Mouse (Mus musculus): Measurements from ENCODE around the gene 4930469K13Rik.

The 4930469K13Rik gene

DNA sequence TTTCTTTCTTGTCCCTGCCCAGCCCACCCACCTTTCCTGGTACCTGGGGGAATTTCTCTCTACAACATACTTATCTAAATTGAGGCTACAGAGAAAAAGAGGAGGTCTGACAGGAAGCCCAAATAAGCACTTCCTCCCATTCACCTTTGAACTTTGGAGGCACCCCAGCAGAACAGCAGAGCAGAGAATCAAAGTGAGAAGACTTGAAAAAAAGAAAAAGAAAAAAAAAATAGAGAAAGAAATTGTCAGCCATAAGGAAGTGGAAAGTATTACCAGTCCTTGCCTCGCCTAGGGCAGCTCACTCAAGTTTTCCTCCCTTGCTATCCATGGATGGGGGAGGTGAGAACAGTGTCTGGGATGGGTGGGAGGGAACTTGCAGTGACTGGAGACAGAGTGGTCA lies 55.5 kb downstream of the 4930469K13Rik start:
- DNase-seq (ENCODE audit: low read depth, low spot score) = no peak

DNA sequence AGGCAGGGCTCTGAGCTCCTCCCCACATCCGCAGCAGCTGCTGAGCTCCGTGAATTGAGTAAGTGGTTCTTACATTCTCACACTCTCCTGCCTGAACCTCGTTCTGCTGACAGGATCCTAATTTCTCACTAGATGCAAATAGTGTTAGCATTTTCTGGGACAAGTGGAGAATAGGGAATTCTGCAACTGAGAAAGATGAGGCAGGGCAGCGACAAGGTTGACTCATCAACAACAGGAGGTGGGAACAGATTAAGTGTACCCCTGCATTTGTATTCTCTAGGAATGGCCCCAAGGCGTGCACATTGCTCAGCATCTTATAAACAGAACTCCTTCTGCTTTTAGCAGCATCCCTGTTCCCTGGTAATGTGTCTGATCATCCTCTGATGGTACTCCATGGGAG lies 58.3 kb downstream of the 4930469K13Rik start:
- DNase-seq (ENCODE audit: low read depth, low spot score) = no peak

DNA sequence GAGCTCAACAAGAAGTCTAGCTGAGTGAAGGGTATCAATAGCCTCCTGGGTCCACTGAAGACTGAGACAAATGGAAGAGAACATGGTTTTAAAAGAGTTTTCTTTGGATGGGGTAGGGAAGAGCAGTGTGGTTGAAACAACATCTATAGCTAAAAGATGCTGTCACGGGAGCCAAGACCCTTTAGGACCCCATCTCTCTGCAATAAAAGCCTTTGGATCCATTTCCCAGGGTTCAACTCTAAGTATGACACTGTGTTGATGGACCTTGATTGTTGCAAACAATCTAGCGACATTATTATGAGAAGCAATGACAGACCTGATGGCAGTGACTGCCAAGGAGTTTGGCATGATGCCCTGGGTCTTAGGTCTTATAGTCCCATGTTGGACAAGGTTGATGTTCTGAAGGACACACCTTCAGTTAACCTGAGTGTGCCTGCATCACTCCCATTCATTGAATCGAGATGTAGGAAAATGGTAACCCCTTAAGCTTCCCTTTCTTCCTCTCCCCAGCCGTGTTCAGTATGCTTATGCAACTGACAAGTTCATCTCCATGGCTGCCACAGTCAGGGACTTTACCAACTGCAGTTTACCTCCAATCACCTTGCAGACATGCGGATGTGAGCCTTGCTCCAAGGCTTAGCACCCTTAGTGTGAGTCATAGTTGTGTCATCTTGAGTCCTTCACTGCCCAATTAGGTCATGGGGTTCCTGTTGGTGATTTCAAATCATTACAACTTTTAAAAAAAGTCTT lies 62.3 kb downstream of the 4930469K13Rik start:
- DNase-seq (ENCODE audit: low read depth, low spot score) = no peak

DNA sequence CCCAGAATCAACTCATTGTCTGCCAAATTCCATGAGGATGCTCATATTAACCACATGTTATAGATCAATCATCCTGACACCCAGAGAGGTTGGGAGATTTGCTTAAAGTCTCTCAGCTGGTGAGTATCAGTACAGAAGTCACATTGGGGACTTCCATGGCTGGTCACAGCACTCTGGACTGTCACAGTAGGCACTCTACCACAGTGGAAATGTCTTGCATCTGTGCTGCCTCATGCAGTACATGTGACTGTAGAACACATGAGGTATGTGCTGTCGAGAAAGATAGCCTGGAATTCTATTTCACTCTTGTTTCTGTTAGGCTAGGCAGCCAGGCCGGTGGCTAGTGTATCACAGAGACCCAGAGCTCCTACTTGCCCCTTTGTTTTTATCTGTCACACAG lies 63.6 kb downstream of the 4930469K13Rik start:
- no peak for DNase-seq (ENCODE audit: low read depth, low spot score)

DNA sequence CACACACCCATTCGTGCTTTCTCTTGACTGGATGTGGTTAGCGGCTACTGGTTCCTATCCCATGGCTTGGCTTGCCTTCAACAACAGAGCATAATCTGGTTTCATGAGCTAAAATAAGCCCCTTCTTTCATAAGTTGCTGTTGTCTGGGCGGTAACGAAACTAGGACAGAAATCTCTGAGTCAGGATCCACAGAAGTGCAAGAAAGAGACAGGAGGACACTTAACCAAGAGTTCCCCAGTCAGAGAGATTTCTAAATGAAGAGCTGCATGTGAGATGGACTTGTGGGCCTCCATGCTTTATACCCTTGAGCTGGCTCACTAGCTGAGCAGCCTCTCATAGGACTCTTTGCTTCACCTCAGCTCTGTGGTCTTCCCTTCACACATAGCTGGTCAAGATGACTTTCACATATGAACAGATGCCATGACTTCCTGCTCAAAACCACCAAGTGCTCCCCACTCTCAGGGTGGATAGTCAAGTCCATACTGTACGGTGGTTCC lies 64.3 kb downstream of the 4930469K13Rik start:
- no peak for DNase-seq (ENCODE audit: low read depth, low spot score)

DNA sequence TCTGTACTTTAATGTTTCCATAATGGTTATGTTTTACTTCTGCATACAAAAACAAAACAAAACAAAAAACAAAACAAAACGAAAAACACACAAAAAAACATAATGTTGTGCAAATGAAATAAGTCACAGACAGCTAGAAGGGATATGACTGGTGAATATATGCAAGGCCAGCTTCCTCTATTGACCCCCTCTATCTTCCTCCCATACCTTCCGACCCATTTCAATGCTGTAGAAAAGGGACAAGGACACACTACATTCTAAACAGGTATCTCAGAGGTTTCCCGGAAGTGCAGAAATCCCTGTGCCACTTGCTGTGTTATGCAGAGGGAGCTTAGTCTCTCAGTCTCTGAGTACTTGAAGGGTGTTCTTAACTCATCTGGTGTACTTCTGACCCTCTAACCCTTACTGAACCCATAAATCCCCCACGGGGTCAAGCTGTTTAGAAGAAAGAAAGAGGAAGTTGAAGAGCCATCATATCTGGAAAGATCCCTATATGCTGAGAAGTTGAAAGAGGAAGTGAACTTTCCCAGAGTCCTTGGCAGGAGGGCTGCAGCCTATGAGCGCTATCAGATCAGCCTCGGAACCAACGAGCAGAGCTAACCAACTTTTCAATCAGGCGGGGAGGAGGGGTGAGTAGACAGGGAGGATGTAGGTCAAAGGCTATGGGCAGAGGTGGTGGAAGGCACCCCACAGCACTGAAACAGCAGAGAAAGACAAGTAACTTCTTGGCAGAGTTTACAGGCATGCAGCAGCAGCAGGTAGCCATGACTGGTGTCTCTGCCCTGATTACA lies 67.1 kb downstream of the 4930469K13Rik start:
- DNase-seq (ENCODE audit: low read depth, low spot score) = peak; percentile 5

DNA sequence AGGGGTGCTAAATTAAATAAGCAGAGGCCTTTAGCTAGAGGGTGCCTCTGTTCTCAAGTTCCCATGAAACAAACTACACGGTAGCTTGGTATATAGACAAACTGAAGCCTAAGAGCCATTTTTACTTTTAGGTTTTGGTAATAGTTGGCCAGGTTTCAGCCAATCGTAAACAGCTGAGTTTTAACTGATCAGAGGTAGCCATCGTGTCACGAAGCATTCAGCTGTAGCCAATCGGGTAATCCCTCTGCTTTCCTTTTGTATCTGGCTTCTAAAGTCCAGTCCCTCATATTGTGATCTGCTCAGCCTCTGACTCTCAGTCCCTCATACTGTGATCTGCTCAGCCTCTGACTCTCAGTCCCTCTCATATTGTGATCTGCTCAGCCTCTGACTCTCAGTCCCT lies 68.7 kb downstream of the 4930469K13Rik start:
- DNase-seq (ENCODE audit: low read depth, low spot score) = no peak

DNA sequence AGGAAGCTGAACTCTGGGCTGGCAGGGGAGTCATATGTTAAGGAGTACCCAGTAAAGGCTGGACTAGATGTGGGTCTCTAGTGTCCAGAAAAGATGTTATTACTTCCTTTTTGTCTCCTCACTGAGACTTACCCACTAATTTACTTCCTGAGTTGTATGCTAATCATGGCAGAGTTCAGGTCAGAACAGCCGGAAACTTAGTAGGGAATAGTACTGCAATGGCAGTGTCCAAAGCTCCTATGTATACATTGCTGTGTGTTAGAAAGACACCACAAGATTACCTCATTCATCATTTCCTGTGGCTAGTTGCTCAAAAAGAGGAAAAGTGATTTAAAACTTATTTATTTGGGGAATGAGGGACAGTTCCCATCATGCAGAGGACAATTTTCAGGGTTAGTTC lies 73.3 kb downstream of the 4930469K13Rik start:
- no peak for DNase-seq (ENCODE audit: low read depth, low spot score)

DNA sequence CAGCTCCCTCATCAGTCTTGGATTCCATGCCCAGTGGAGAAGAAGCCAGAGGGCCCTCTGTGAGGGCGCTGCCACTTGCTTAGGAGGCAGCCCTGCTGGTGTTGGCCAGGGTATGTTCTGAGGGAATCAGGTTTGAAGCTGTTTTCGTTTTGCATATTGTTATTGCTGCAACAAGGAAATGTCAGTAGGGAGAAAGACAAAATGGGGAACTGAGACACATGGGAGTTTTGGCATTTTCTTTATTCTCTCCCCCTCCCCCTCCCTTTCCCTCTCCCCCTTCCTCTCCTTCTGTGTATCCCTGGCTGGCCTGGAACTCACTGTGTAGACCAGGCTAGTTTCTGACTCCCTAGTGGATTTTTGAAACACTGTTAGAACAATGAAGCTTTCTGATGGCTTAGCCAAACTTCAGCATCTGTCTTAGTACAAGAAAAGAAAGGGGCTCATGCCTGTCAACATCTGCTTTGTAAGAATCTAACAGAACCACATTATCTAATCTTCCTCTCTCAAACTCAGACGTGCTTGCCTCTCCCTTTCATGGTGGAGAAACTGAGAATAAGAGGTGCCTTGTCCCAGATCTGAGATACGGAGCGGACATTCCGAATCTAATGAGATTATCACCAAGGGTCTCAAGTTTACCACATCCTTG lies 86.2 kb downstream of the 4930469K13Rik start:
- no peak for DNase-seq (ENCODE audit: low read depth, low spot score)

DNA sequence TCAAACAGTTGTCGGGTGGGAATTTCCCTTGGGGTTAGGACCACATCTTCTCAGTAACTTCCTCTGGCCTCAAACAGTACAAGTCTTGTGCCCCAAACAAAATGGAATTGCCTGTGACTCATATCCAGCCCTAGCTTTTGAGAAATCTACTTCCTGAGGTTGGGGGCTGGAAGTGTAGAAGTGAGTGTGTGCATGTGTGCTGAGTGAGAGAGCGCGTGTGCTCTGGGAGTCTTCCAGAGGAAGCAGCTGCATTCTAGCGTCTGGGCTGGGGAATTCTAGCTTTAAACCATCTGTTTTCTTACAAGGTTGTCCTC lies 87.5 kb downstream of the 4930469K13Rik start:
- DNase-seq (ENCODE audit: low read depth, low spot score) = no peak

DNA sequence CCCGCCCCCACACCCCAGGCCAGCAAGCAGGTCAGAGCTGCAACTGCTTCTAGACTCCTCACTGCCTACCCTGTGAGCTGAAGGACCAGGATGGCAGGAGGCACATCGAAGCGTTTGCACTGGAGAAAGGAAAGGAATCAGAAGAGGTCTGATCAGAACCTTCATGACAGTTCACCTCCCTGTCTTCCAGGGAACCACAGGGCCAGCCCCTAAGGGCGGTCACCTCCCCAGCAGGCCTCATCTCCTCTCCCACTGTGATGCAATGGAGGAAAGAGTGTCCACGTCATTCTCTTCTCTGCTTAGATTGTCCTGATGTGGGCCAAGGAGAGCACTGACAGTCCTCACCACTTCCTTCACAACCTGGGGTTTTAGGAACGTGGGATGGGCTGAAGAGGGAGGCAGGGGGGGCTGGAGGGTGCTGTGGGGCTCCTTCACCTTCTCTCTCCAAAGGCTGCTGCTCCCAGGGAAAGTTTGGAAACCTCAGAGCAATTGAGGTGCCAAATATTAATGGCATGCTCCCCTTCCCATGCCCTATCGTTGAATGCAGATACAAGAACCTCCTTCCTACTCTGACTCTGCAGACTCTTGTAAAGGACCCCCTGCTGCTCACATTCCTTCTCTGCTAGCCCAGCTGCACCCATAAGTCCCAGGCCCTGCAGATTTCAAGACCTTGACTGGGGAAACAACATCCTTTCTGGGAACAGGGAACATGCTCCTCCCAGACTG lies 88.1 kb downstream of the 4930469K13Rik start:
- peak; percentile 53 for DNase-seq (ENCODE audit: low read depth, low spot score)

DNA sequence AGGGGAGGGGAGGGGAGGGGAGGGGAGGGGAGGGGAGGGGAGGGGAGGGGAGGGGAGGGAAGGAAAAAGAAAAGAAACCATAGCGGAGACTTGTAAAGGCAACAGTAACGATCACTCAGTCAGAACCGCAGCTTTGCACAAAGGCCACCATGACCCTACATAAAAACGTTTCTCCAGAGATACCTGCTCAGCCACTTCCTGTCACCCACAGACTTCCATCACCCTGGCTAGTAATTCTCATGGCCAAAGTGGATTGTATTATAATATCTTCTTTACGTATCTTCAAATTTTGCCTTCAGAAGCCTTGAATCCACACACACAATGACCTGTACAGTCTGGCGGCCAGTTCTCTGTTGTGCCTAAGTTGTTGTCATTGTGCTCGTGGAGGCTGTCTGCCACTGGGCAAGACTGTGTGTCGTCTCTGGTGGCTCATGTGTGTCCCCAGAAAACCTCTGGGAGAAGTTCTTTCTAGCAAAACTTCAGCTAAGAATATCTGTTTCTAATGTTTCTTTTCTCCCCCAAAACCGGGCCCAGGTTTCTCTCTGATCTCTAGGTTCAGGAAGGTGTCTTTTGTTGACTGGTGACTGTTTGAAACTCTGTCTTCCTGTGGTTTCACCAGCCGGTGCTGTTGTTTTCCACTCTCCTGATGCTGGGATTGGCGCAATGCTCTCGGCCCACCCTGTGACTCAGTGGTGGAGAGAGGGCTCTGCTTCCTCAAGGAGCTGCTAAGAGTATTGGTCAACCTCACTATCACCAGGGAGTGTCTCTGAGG lies 88.9 kb downstream of the 4930469K13Rik start:
- no peak for DNase-seq (ENCODE audit: low read depth, low spot score)

DNA sequence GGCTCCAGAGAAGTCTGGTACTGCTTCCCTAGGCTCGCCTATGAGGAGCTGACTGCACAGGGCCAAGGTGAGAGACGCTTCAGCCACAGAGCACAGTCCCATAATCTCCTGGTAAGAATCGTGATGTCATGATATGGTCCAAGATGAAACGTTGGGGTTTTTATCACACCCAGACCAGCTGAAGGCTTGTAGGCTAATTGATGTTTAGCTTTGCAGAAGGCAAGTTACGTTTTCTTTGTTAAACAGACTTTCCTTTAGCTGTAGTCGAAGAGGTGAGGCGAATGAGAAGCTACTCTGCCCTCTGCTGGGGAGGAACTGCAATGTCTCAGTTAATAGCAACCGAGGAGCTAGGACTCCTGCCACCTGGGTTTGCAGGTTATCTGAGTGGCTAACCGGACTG lies 89.7 kb downstream of the 4930469K13Rik start:
- DNase-seq (ENCODE audit: low read depth, low spot score) = peak; percentile 72

DNA sequence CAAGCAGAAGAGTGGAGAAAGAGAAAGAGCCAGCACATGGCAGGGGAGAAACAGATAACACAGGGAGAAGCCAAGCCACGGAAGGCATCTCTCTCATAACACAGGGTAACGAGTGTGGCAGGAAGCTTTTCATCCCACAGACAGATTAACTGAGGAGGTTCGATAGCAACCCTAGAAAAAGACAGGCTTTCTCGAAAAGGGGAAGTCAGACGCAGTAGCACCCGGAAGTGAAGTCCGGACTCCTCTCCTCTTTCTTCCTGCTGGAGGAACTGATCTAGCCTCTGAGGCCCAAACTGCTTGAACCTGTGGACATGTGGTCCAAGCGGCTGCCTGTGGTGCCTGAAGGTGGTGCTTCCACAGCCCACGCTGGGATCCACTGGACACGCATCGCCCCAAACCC lies 90.1 kb downstream of the 4930469K13Rik start:
- DNase-seq (ENCODE audit: low read depth, low spot score) = no peak

DNA sequence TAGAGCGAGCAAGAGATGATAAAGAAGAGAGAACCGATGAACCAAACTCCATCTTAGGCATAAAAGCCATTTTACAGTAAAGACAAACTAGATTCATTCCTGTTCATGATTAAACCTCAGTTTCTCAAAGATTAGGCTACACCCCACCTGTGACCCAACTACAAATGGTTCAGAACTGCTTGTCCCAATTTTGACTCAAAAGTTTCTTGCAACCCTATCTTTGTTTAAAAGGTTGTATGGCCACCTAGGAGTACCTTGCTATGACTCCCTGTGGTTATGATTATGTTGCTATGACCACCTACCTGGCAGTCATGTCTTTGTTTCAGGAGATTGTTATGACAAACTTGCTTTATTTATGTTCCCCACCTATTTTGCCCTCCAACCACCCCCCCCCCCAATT lies 90.7 kb downstream of the 4930469K13Rik start:
- no peak for DNase-seq (ENCODE audit: low read depth, low spot score)

DNA sequence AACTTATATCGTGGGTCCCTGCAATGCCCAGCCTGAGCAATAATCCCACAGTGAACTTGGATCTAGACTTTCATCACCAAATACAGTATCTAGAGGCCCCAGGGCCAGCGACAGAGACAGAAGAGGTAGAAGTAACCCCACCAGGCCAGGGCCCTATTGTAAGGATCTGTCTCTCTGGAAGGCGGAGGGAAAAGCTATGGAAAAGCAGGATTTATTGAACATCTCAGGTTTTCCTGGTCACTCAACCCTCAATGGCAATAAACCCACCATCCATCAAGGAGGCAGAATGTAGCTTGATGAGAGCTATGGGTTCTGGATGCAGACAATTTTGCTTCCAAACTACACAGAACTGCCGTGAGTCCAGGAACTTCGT lies 95.8 kb downstream of the 4930469K13Rik start:
- DNase-seq (ENCODE audit: low read depth, low spot score) = no peak

DNA sequence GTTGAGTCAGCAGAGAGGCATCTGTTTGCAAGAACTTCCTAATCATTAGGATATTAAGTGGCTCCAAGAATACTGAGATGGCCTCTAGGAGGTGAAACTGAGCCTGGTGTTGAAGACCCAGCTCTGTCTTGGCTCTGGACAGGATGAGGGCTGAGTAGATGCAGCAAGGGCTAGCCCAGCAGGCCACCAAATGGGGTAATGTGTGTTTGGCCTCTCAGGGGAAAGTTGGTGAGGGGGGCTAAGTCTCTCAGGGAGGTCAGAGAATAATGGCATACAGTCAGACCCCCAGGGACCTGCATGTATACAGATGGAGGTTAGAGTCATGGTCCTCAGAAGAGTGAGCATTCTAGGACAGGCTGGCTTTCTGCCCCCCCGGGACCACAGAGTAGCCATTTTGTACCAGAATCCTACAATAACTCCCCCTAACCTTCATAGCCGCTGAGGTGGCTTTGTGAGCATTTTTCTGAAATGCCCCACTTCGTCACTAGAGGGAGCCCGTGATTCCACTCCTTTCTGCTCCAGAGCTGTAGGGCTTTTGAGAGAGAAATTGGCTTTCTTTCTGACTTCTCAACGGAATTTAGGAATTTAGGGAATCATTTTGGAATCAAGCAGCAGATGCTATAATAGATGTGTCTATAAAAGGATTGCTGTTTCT lies 96.3 kb downstream of the 4930469K13Rik start:
- DNase-seq (ENCODE audit: low read depth, low spot score) = peak; percentile 51

DNA sequence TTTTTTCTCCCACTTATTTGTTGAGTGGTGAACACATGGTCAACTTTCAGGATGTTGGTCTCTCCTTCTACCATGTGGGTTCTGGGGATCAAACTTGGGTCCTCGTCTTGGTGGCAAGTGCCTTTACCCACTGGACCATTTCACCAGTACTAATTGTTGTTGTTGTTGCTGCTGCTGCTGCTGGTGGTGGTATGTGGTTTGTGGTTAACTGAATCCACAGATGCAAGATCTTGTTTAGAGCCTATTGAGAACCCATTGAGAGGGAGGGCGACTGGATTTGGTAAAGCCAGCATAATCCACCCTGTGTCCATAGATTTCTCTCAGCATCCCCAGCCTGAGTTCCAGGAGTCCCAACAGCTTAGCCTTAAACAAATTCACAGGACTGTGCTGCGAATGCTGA lies 97.9 kb downstream of the 4930469K13Rik start:
- no peak for DNase-seq (ENCODE audit: low read depth, low spot score)

DNA sequence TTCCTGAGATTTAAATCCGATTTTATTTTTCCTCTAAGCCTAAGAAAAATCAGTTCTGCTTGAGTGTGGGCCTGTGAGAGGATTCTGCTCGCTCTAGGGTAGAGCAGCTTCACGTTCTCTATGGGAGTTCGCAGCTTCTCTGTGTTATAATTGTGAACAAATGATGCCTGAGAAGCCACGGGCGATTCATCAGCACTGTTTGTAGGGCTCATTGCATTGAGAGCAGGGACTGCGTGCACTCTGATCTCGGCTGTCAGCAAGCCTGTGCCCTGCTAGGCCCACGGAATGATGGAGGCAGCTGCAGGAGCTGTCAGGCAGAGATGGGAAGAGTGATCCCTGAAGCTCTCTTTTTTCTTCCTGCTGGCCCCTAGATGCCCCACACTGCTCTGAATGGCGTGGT lies 100.1 kb downstream of the 4930469K13Rik start:
- DNase-seq (ENCODE audit: low read depth, low spot score) = no peak

DNA sequence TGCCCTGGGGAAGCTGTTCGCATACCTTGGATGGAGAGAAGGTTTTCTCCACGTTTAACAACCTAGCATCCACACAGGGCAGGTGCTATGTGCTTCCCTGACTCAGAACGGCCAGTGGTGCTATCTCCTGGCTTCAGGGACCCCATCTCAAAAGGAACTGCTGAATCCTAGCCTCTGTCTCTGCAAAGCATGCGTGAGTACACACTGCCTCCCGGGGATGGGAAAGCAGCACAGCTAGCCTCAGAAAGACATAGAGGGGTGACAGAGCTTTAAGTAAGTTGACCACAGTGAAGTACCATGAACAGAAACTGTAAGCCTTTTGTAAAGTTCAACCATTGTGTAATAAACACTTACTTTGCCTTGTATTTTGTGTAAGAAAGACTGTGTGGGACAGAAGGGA lies 104.9 kb downstream of the 4930469K13Rik start:
- no peak for DNase-seq (ENCODE audit: low read depth, low spot score)

DNA sequence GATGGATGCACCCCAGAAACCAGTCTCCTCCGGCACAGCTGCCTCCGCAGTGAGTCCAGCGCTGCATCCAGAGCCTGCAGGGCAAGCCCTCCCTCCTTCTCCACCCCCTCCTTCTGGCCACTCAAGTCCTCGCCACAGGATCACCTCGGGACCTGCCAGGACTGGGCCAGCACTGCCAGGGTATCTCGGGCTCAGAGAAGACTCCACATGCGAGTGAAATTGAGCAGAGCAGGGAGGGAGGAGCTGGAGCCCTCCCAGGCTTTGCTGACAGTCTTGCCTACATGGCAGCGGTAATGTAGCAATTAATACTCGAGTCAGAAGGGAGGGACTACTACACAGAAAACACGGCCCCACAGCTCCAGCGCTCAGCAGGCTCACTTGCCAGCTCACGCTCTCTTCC lies 105.4 kb downstream of the 4930469K13Rik start, which contains the start of gene Kcnip1:
Kcnip1 (minus strand) TSS at position 215 of the 400 bp plus-strand sequence.
- no peak for DNase-seq (ENCODE audit: low read depth, low spot score)

Data from R1 (cell line).